Mouse (Mus musculus) right cerebral cortex, postnatal 25 days (tissue): ENCODE data around the gene Irs1.

ENCODE experiments used
- DNase-seq: peaks from one replicate; pipeline ENCODE4 v3.0.0; 2022

The Irs1 gene

GRCm38 (mm10) chr1:82247221-82247951 is 43.8 kb downstream of the Irs1 start:
- DNase-seq, result no peak

DNA sequence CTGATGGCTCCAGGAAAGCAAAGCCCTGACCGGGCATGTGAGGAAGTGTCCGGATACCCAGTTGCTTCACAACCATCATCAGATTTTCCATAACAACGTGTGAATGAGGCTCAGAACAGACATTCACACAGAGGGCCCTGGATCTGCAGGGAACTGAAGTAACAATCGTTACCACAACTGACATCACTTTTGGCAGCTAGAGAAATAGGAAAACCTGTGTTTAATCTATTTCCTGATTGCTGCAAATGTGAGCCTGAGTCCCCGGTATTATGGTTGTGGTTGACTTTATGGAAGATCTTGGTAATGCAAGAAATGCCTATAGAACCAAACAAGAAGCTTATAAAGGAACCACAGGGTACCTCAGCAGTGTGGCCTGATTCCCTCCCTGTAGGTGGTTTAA is 46.2 kb downstream of the Irs1 start:
- no peak for DNase-seq

DNA sequence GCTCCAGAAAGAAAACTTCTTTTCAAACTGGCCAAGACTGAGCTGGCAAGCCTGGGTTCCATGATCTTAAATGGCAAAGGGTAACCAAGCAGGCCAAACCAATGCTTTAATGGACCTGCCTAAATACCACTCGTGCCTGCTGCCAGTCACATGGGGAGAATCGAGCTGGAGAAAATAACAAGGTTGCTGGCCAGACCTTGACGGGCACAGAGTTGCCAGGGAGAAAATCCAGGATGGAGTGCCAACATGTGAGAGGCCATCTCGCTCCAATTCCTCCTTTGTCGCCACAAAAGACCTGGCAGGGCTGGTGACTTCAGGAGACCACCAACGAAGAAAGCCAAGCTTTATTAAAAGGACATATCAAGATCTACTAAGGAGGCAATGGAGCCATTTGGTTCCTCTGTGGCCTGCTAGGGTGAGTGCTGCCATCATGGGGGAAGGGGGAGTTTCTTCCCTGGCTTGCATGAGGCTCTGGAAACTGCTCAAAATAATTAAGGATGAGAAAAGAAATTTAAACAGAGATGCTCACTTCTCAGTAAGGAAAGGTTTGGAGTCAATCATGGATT is 47.9 kb downstream of the Irs1 start:
- no peak for DNase-seq

DNA sequence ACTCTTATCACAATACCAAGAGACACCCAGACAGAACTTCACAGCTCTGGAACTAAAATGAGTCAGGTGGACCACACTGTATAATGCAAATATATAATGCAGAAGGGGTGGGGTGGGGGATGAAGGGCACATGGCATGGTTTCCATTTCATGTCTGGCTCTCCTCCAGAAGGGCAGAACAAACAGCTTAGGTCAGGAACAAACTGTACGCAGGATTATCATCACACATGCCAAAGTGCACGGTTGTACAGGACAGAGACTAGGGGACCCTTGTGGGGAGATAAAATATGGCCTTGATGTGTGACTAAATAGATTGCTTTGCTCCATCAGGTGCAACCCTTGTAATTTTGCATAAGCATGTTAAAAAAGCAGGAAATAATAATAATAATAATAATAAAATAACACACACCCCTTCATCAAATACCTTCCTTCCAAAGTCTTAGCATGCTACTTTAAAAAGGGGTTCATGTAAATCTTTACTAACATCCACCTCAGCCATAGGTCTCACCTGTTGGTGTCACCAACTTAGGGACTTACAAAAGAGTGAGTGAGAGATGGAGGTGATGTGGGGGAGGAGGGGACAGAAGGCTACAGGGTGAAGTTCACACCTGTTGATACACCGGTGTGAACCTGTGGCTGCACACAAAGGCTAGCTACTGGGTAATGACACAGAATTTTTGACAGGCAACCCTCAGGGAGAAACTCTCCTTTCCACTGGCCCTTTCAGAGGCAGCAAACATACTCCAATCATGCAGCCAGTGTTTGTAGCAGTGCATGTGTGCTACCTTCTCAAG is 51.6 kb downstream of the Irs1 start:
- DNase-seq, result no peak

DNA sequence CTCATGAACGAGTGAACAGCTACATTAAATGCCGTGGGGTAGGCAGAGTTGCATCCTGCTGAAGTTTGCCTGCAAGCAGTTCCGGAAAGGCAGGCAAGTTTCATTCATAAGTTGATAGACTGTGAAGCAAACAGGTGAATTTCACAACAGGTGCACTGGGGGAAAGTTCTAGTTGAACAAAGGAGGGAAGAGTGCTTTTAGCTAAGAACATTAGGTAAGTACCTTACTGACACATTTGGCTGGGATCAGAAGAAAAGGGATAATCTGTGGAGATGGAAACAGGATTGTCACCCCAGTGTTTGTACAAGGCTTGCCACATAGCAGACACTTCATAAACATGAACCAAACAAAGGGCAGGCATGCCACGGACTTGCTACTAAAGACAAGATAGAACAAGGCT is 53.0 kb downstream of the Irs1 start:
- DNase-seq, result no peak

DNA sequence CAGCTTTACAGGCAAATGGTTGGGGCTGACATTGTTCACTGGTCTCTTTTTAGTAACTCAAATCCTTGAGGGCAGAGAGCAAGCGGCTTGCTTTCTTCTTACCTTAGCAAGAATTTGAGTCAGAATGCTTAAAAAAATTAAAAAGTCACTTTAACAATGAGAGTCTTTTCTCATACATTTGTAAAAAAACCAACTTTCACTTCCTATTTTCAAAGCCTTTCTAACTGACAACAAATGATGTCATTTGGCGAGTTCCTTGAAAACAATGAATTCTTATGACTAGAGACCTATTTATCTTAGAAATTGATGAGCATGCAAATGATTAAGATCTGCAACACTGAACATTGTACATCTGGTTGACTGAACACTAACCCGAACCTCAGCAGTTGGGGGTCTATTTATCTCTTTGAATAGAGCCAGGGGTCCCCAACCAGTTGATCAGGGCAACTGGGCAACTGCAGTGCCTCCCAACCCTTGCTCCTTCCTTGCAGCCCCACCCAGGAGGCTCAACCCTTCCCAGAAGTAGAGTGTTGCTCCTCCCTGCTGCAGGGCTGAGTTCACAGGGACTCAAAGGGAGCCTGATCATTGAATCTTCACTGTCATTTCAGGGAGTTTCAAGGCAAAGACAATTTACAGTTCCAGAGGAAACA is 55.6 kb downstream of the Irs1 start:
- no peak for DNase-seq

GRCm38 (mm10) chr1:82234616-82235015 is 56.6 kb downstream of the Irs1 start:
- DNase-seq, result no peak

DNA sequence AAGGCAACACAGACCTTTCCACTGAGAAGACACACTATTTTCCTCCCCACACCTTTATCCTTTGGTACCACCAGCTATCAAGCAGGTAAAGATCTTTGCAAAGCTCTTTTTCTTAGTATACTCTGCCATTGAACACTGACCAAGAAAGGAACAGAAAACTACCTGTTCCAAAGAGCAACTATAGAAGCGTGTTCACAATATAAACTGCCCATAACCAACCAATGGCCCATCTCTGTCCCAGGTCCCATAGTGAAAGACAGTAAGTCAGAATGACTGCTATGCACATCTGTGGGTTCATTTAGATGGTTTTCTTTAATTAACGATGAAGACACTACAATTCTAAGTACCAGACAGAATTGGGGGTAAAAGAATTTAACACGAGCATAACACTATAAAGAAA is 58.4 kb downstream of the Irs1 start, which contains the start of gene Gm9747:
Gene Gm9747 (plus strand): TSS at position 301 of the 400 bp plus-strand sequence.
- DNase-seq, result no peak

DNA sequence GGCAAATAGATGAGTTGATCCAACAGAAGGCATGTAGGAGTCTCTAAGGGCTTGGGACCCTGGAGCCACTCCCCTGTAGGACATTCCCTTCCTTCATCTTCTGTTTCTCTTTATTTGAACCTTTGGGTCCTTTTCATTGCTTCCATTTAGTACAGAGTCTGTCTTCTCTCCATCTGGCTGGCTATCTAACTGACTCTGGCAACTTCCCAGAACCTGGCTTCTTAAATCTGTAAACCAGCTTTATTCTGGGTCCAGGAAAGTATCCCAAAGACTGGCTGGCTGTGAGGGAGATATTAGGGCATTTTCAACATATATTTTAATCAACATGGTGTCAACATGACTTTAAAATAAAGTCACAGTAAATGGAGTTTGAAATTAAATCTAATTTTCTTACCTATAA is 62.4 kb downstream of the Irs1 start:
- DNase-seq, result no peak

- DNase-seq, result no peak
Measured at GRCm38 (mm10) chr1:82223042-82223795, 68.0 kb downstream of the Irs1 start.

GRCm38 (mm10) chr1:82221462-82221861 is 69.8 kb downstream of the Irs1 start:
- no peak for DNase-seq

- DNase-seq, result no peak
Measured at GRCm38 (mm10) chr1:82220673-82221396, 70.4 kb downstream of the Irs1 start.

GRCm38 (mm10) chr1:82207511-82207910 is 83.7 kb downstream of the Irs1 start:
- no peak for DNase-seq

GRCm38 (mm10) chr1:82200636-82201035 is 90.6 kb downstream of the Irs1 start:
- no peak for DNase-seq

DNA sequence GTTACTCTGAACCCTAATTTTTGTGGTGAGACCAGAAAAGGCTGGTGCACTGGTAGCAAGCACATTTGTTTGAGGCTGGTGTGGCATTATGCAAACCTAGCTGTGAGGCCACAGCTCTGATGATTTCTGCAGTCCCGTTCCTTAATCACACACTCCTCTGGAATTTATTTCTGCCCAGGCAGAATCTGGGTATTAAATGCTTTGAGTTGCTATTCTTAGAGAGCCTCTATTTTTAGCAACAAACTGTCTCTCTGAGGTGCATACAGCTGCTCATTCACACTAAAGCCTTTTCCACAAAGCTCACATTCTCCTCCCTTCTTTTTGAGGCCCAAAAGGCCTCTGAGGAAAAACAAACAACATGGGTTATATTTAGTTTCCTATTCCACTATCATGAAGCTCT is 91.3 kb downstream of the Irs1 start:
- no peak for DNase-seq

GRCm38 (mm10) chr1:82191579-82191978 is 99.6 kb downstream of the Irs1 start:
- no peak for DNase-seq

DNA sequence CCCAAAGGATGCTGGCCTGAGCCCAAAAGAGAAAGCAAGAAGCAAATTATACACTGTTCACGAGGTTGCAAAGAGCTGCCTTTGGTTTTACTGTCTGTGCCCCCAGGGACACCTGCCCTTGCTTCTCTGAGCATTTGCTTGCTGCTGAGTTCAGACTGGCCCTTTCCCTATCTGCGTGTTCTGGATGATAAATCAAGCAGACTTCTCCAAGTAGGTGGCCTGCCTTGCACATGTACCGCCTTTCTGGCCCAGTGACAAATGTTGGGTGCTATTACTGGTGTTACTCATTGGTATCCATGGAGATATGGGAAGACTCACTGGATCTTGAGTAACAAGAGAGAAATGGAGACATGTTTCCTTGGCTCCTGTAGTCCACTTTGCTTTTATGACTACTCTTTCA is 101.7 kb downstream of the Irs1 start:
- DNase-seq, result peak; percentile 61

DNA sequence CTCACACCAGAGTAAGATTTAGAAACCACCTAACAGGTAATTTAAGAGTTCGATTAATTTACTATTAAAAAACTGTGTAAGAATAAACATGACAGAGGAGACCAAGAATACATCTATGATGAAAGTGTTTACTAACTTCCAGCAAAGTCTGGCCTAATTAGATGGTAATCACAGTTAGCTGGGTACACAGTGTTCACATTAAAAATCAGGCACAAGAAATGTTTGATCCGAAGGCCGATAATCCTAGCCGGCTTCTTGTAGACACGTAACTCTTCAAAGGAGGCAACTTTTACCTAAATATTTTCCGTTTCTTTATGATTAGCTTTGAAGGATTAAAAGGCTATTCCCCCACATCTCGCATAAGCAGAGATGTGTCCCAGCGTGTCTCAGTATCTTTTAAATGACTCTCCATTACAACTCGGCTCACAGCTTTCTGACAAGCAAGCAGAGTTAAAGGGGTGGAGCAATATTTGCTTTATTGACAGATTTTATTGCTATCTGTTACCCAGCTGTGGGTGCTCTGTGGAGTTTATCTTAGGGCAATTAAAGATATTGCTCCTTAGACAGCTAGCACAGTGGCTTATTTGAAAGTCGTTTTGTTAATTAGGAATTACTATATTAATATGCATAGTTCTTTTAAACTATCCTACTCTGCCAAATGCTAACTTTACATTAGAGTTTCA is 102.5 kb downstream of the Irs1 start:
- DNase-seq, result no peak

GRCm38 (mm10) chr1:82183913-82184442 is 107.2 kb downstream of the Irs1 start:
- no peak for DNase-seq
